Mouse (Mus musculus): ENCODE results near the gene Fam107b. TPM values are rescaled to one million over a fixed set of nuclear protein-coding genes. Genes with fewer than 3 reads are reported as not detected.
"Not testable (repeated sequence)": the region's sequence is repeated elsewhere in the genome, so short reads cannot be mapped to it uniquely, and the experiment has no call there.

The Fam107b gene
- polyA plus RNA-seq, 1 experiment from 2014 or later: 20.5 TPM

- Histone ChIP-seq H3K9ac (replicated peaks; ENCODE audit: low read depth) (no peak overlapping the region), H3K27me3 (replicated peaks; ENCODE audit: insufficient read depth, low read length) (no peaks in the 10 kb centered on the region), H3K4me3 (ENCODE audit: low read depth, low read length) (peak overlapping the region; percentile 1; the same call in 1 of the 2 replicates), H3K36me3 (ENCODE audit: insufficient read depth, low read length) (no peaks in the 10 kb centered on the region), H3K9me3 (ENCODE audit: low read length) (no peaks in the 10 kb centered on the region), H3K4me1 (ENCODE audit: insufficient read depth, low read depth, low read length) (peaks cover 7% of the 10 kb centered on the region; the same call in 1 of the 2 replicates), H3K27ac (ENCODE audit: low read length) (no peak overlapping the region), H3K4me2 (replicated peaks; ENCODE audit: low read depth, low read length) (peak overlapping the region; percentile 35)
- ATAC-seq (no peak), DNase-seq (ENCODE audit: low spot score) (peak; percentile 17)
- peak; percentile 27; the same call in 1 of the 2 replicates for TF ChIP-seq CTCF (IDR thresholded peaks at IDR 0.05)
- TF ChIP-seq EP300 (IDR thresholded peaks at IDR 0.05): no peak
- WGBS: 34% methylated on average over 3 of the region's 3 CpGs
Measured at GRCm38 (mm10) chr2:3715424-3715823, 145.1 kb downstream of the Fam107b start.

DNA sequence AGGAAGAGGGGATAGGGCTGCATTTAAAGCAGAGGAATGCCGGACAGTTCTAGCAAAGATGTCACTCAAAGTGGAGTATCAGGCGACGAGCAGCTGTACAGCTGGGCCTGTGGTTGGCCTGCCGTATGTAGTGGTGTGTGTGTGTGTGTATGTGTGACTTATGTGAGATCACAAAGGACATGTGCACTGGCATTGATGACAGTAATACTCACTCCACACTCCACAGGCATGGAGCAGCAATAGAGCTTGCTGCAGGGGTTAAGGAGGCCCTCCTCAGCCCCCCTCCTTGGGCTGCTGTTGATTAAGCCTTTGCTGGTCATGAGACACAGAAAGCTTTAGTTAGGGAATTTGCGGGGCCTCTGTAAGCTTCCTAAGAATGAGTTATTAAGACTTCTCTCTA is 147.0 kb downstream of the Fam107b start:
- H3K27ac ChIP-seq (ENCODE audit: low read length): no peak overlapping the region
- no peaks in the 10 kb centered on the region for H3K27me3 ChIP-seq (replicated peaks; ENCODE audit: insufficient read depth, low read length)
- DNase-seq (ENCODE audit: low spot score) (no peak), ATAC-seq (no peak)
- WGBS: 60% methylated on average over 5 of the region's 5 CpGs
- TF ChIP-seq CTCF (IDR thresholded peaks at IDR 0.05) (no peak), EP300 (IDR thresholded peaks at IDR 0.05) (no peak)
- no peak overlapping the region for H3K4me2 ChIP-seq (replicated peaks; ENCODE audit: low read depth, low read length)
- H3K4me1 ChIP-seq (ENCODE audit: insufficient read depth, low read depth, low read length): peaks cover 7% of the 10 kb centered on the region; the same call in 1 of the 2 replicates
- H3K36me3 ChIP-seq (ENCODE audit: insufficient read depth, low read length): no peaks in the 10 kb centered on the region
- H3K9me3 ChIP-seq (ENCODE audit: low read length): no peaks in the 10 kb centered on the region
- no peak overlapping the region for H3K9ac ChIP-seq (replicated peaks; ENCODE audit: low read depth)
- no peak overlapping the region for H3K4me3 ChIP-seq (ENCODE audit: low read depth, low read length)

GRCm38 (mm10) chr2:3717847-3718246 is 147.6 kb downstream of the Fam107b start:
- 66% methylated on average over 4 of the region's 4 CpGs for WGBS
- TF ChIP-seq CTCF (IDR thresholded peaks at IDR 0.05) (no peak), EP300 (IDR thresholded peaks at IDR 0.05) (no peak)
- H3K27me3 ChIP-seq (replicated peaks; ENCODE audit: insufficient read depth, low read length): no peaks in the 10 kb centered on the region
- H3K9ac ChIP-seq (replicated peaks; ENCODE audit: low read depth): no peak overlapping the region
- H3K4me1 ChIP-seq (ENCODE audit: insufficient read depth, low read depth, low read length): peaks cover 7% of the 10 kb centered on the region; the same call in 1 of the 2 replicates
- H3K9me3 ChIP-seq (ENCODE audit: low read length): no peaks in the 10 kb centered on the region
- H3K4me3 ChIP-seq (ENCODE audit: low read depth, low read length): no peak overlapping the region
- no peak overlapping the region for H3K4me2 ChIP-seq (replicated peaks; ENCODE audit: low read depth, low read length)
- DNase-seq (ENCODE audit: low spot score) (no peak), ATAC-seq (no peak)
- no peaks in the 10 kb centered on the region for H3K36me3 ChIP-seq (ENCODE audit: insufficient read depth, low read length)
- no peak overlapping the region for H3K27ac ChIP-seq (ENCODE audit: low read length)

- DNase-seq (ENCODE audit: low spot score); ATAC-seq; H3K9ac ChIP-seq (replicated peaks; ENCODE audit: low read depth); H3K4me1 ChIP-seq (ENCODE audit: insufficient read depth, low read depth, low read length); H3K9me3 ChIP-seq (ENCODE audit: low read length); H3K36me3 ChIP-seq (ENCODE audit: insufficient read depth, low read length); H3K4me3 ChIP-seq (ENCODE audit: low read depth, low read length); H3K4me2 ChIP-seq (replicated peaks; ENCODE audit: low read depth, low read length); H3K27me3 ChIP-seq (replicated peaks; ENCODE audit: insufficient read depth, low read length); H3K27ac ChIP-seq (ENCODE audit: low read length): not testable (repeated sequence)
- 65% methylated on average over 5 of the region's 5 CpGs for WGBS
Measured at GRCm38 (mm10) chr2:3719436-3720121, 149.3 kb downstream of the Fam107b start.

- no peak for ATAC-seq
Measured at GRCm38 (mm10) chr2:3721107-3721506, 150.8 kb downstream of the Fam107b start.

DNA sequence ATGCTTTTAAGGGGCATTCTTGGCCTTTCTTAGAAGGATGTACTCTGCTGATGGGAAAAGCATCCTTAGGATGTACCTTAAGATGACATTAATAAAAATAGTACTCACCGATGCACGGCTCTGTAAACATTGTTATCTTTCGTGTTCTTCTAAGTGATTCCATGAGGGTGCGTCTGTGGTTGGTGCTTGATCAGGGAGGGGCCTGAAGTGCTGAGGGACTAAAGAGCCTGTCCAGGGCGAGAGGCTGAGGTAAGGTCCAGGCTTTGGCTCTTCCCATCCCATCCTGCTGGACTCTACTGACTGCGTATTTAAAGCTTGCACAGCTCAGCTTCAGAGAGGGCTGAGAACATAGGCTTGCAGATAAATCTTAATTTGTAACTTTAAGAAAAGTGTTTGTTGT is 151.7 kb downstream of the Fam107b start:
- H3K4me2 ChIP-seq (replicated peaks; ENCODE audit: low read depth, low read length): no peak overlapping the region
- DNase-seq (ENCODE audit: low spot score) (no peak), ATAC-seq (no peak)
- no peaks in the 10 kb centered on the region for H3K36me3 ChIP-seq (ENCODE audit: insufficient read depth, low read length)
- WGBS: 43% methylated on average over 6 of the region's 6 CpGs
- H3K27me3 ChIP-seq (replicated peaks; ENCODE audit: insufficient read depth, low read length): no peaks in the 10 kb centered on the region
- H3K9ac ChIP-seq (replicated peaks; ENCODE audit: low read depth): no peak overlapping the region
- peaks cover 4% of the 10 kb centered on the region; the same call in 1 of the 2 replicates for H3K4me1 ChIP-seq (ENCODE audit: insufficient read depth, low read depth, low read length)
- no peak overlapping the region for H3K27ac ChIP-seq (ENCODE audit: low read length)
- no peaks in the 10 kb centered on the region for H3K9me3 ChIP-seq (ENCODE audit: low read length)
- no peak for TF ChIP-seq EP300 (IDR thresholded peaks at IDR 0.05)
- no peak for TF ChIP-seq CTCF (IDR thresholded peaks at IDR 0.05)
- H3K4me3 ChIP-seq (ENCODE audit: low read depth, low read length): no peak overlapping the region

More at GRCm38 (mm10) chr2:3721107-3721506, 150.8 kb downstream of the Fam107b start:
- Histone ChIP-seq H3K27ac (ENCODE audit: low read length) (no peak overlapping the region), H3K4me3 (ENCODE audit: low read depth, low read length) (no peak overlapping the region), H3K4me2 (replicated peaks; ENCODE audit: low read depth, low read length) (no peak overlapping the region), H3K36me3 (ENCODE audit: insufficient read depth, low read length) (no peaks in the 10 kb centered on the region), H3K4me1 (ENCODE audit: insufficient read depth, low read depth, low read length) (0 out of 2 replicates have a peak, but pooled peaks cover 4% of the 10 kb centered on the region), H3K9ac (replicated peaks; ENCODE audit: low read depth) (no peak overlapping the region), H3K27me3 (replicated peaks; ENCODE audit: insufficient read depth, low read length) (no peaks in the 10 kb centered on the region), H3K9me3 (ENCODE audit: low read length) (no peaks in the 10 kb centered on the region)
- TF ChIP-seq CTCF (IDR thresholded peaks at IDR 0.05) (no peak), EP300 (IDR thresholded peaks at IDR 0.05) (no peak)
- 85% methylated on average over 5 of the region's 5 CpGs for WGBS
- no peak for DNase-seq (ENCODE audit: low spot score)

All from lung, postnatal 0 days (tissue).